Mouse (Mus musculus) ES-Bruce4 (cell line): ENCODE measurements around the gene Arnt.

Experiments used
- CTCF ChIP-seq: IDR thresholded peaks from one replicate; pipeline ENCODE4 v1.8.1; 2011; ENCODE audit warnings: low read depth, low read length
- EP300 ChIP-seq: IDR thresholded peaks from 2 replicates; pipeline ENCODE4 v1.6.1; 2011; ENCODE audit warnings: low read depth, low read length; ENCODE audit not compliant: insufficient read depth
- POLR2A ChIP-seq: IDR thresholded peaks from one replicate; pipeline ENCODE4 v1.8.1; 2011; ENCODE audit warnings: low read length; ENCODE audit not compliant: insufficient read depth

- no peak for TF ChIP-seq POLR2A
- TF ChIP-seq CTCF = no peak
- no peak for TF ChIP-seq EP300
Observed at GRCm38 (mm10) chr3:95538936-95539335, 104.7 kb downstream of the Arnt start.
